Mouse (Mus musculus): ENCODE measurements at regions not wholly inside any gene's neighbourhood (a gene's known extent, or its start where the extent isn't known, plus 50 kb on each side); places are given as distances from the start of the nearest gene placed in this dataset.

DNA sequence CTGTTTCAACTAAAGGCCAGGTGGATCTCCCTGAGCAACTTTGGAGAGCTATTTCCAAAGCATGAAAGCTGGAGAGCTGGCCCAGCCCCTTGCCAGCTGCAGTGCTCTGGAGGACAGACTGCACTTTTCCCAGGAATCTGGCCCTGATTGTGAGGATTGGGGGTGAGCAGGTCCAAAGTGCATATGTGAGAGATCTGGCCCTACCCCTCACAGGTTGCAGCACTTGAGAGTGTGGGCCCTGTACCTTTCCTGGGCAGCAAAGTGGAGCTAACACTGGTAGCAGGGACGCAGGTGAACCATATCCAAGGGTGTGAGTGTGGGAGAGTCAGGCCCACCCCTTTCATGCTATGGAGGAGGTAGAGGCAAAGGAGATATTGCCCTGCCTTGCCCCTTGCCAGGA, 245.3 kb upstream of the Klf12 start:
- TF ChIP-seq EP300 (IDR thresholded peaks at IDR 0.05; ENCODE audit: insufficient read depth, low read depth, low read length) (no peak), POLR2A (IDR thresholded peaks at IDR 0.05; ENCODE audit: insufficient read depth, low read length) (no peak)
